Mouse (Mus musculus): ENCODE results near the gene Olfr1450. TPM values are rescaled to one million over a fixed set of nuclear protein-coding genes. Genes with fewer than 3 reads are reported as not detected.
"Not testable (repeated sequence)": the region's sequence is repeated elsewhere in the genome, so short reads cannot be mapped to it uniquely, and the experiment has no call there.

Olfr1450 gene
- polyA plus RNA-seq (2016; fragmentation: Nextera tagmentation; extraction: Ambion mirVana): not detected in 2 replicates

GRCm38 (mm10) chr19:12949958-12950357 is at the start of gene Olfr1450:
Gene Olfr1450, plus strand, starts transcription at chr19:12950258.
- no peaks in the 10 kb centered on the region for H3K36me3 ChIP-seq
- H3K27ac ChIP-seq: no peak within 1 kb of the TSS
- no peaks in the 10 kb centered on the region for H3K27me3 ChIP-seq (replicated peaks)
- no peak within 1 kb of the TSS for H3K4me3 ChIP-seq
- peaks cover 6% of the 10 kb centered on the region; the same call in 1 of the 2 replicates for H3K9me3 ChIP-seq (replicated peaks)
- WGBS (ENCODE audit: insufficient replicate concordance): 72% methylated on average over 1 of the region's 1 CpGs
- H3K4me2 ChIP-seq: no peak within 1 kb of the TSS
- ATAC-seq: no peak
- no peak within 1 kb of the TSS for H3K9ac ChIP-seq
- no peaks in the 10 kb centered on the region for H3K4me1 ChIP-seq

GRCm38 (mm10) chr19:12903643-12904042 is 46.4 kb upstream of the Olfr1450 start, which contains the start of gene Olfr1447:
Gene Olfr1447, minus strand, starts transcription at chr19:12903743.
- ATAC-seq: no peak
- Histone ChIP-seq H3K9ac (no peak within 1 kb of the TSS), H3K4me3 (no peak within 1 kb of the TSS), H3K4me2 (no peak within 1 kb of the TSS), H3K9me3 (replicated peaks) (no peaks in the 10 kb centered on the region), H3K27ac (no peak within 1 kb of the TSS), H3K36me3 (no peaks in the 10 kb centered on the region), H3K4me1 (no peaks in the 10 kb centered on the region), H3K27me3 (replicated peaks) (no peaks in the 10 kb centered on the region)
- WGBS (ENCODE audit: insufficient replicate concordance): 82% methylated on average over 1 of the region's 1 CpGs

GRCm38 (mm10) chr19:12924319-12924718 is 25.7 kb upstream of the Olfr1450 start, which contains the start of gene Olfr1448:
Gene Olfr1448, minus strand, starts transcription at chr19:12924419.
- ATAC-seq: no peak
- Histone ChIP-seq H3K4me1 (no peaks in the 10 kb centered on the region), H3K4me3 (no peak within 1 kb of the TSS), H3K9ac (no peak within 1 kb of the TSS), H3K4me2 (no peak within 1 kb of the TSS), H3K27ac (no peak within 1 kb of the TSS), H3K9me3 (replicated peaks) (no peaks in the 10 kb centered on the region), H3K36me3 (no peaks in the 10 kb centered on the region), H3K27me3 (replicated peaks) (no peaks in the 10 kb centered on the region)
- WGBS (ENCODE audit: insufficient replicate concordance): 51% methylated on average over 1 of the region's 1 CpGs

GRCm38 (mm10) chr19:12930540-12930939 is 19.5 kb upstream of the Olfr1450 start, which contains the start of gene Olfr1449:
Gene Olfr1449, plus strand, starts transcription at chr19:12930840.
- Histone ChIP-seq H3K4me1 (no peaks in the 10 kb centered on the region), H3K4me3 (no peak within 1 kb of the TSS), H3K27ac (no peak within 1 kb of the TSS), H3K9ac (no peak within 1 kb of the TSS), H3K36me3 (no peaks in the 10 kb centered on the region), H3K4me2 (no peak within 1 kb of the TSS), H3K27me3 (replicated peaks) (no peaks in the 10 kb centered on the region), H3K9me3 (replicated peaks) (no peaks in the 10 kb centered on the region)
- ATAC-seq: no peak

GRCm38 (mm10) chr19:12970082-12970481 is 20.0 kb downstream of the Olfr1450 start:
- WGBS (ENCODE audit: insufficient replicate concordance): 66% methylated on average over 5 of the region's 5 CpGs
- not testable (repeated sequence) for ATAC-seq; H3K4me3 ChIP-seq; H3K4me2 ChIP-seq; H3K9me3 ChIP-seq (replicated peaks); H3K4me1 ChIP-seq; H3K9ac ChIP-seq; H3K27ac ChIP-seq; H3K36me3 ChIP-seq; H3K27me3 ChIP-seq (replicated peaks)

GRCm38 (mm10) chr19:12992316-12992715 is 42.3 kb downstream of the Olfr1450 start:
- not testable (repeated sequence) for H3K9me3 ChIP-seq (replicated peaks); H3K36me3 ChIP-seq
- 83% methylated on average over 4 of the region's 4 CpGs for WGBS (ENCODE audit: insufficient replicate concordance)

GRCm38 (mm10) chr19:12994714-12995113 is 44.7 kb downstream of the Olfr1450 start, which contains the start of gene Olfr1451:
Gene Olfr1451, plus strand, starts transcription at chr19:12995014.
- Histone ChIP-seq H3K4me2 (no peak within 1 kb of the TSS), H3K9ac (no peak within 1 kb of the TSS), H3K4me1 (no peaks in the 10 kb centered on the region), H3K4me3 (no peak within 1 kb of the TSS), H3K27me3 (replicated peaks) (no peaks in the 10 kb centered on the region), H3K27ac (no peak within 1 kb of the TSS), H3K9me3 (replicated peaks) (no peaks in the 10 kb centered on the region), H3K36me3 (no peaks in the 10 kb centered on the region)
- 53% methylated on average over 2 of the region's 2 CpGs for WGBS (ENCODE audit: insufficient replicate concordance)
- no peak for ATAC-seq

More at GRCm38 (mm10) chr19:12992316-12992715, 42.3 kb downstream of the Olfr1450 start:
- ATAC-seq; H3K9ac ChIP-seq; H3K4me2 ChIP-seq; H3K27me3 ChIP-seq (replicated peaks); H3K4me1 ChIP-seq; H3K4me3 ChIP-seq; H3K27ac ChIP-seq: not testable (repeated sequence)

Other genes with a start within 250 kb of the Olfr1450 start
- gene Cntf, start 184.6 kb upstream of the Olfr1450 start, polyA plus RNA-seq (2016; fragmentation: Nextera tagmentation; extraction: Ambion mirVana): 1.0 and 1.1 TPM in 2 replicates
- 11.6 and 12.4 TPM in 2 replicates for gene Zfp91, start 154.1 kb upstream of the Olfr1450 start, polyA plus RNA-seq (2016; fragmentation: Nextera tagmentation; extraction: Ambion mirVana)
- 1.3 and 1.4 TPM in 2 replicates for gene Lpxn, start 154.1 kb upstream of the Olfr1450 start, polyA plus RNA-seq (2016; fragmentation: Nextera tagmentation; extraction: Ambion mirVana)
- not detected in 2 replicates for gene Gm5244, start 103.6 kb upstream of the Olfr1450 start, polyA plus RNA-seq (2016; fragmentation: Nextera tagmentation; extraction: Ambion mirVana)
- gene Olfr1444, start 93.0 kb upstream of the Olfr1450 start, polyA plus RNA-seq (2016; fragmentation: Nextera tagmentation; extraction: Ambion mirVana): not detected in 2 replicates
- not detected in 2 replicates for gene Olfr1445, start 66.4 kb upstream of the Olfr1450 start, polyA plus RNA-seq (2016; fragmentation: Nextera tagmentation; extraction: Ambion mirVana)
- gene Olfr1446, start 56.7 kb upstream of the Olfr1450 start, polyA plus RNA-seq (2016; fragmentation: Nextera tagmentation; extraction: Ambion mirVana): not detected in 2 replicates
- gene Olfr1447, start 46.5 kb upstream of the Olfr1450 start, polyA plus RNA-seq (2016; fragmentation: Nextera tagmentation; extraction: Ambion mirVana): not detected in 2 replicates
- gene Olfr1448, start 25.8 kb upstream of the Olfr1450 start, polyA plus RNA-seq (2016; fragmentation: Nextera tagmentation; extraction: Ambion mirVana): not detected in 2 replicates
- gene Olfr1449, start 19.4 kb upstream of the Olfr1450 start, polyA plus RNA-seq (2016; fragmentation: Nextera tagmentation; extraction: Ambion mirVana): not detected in 2 replicates
- gene Olfr1451, start 44.8 kb downstream of the Olfr1450 start, polyA plus RNA-seq (2016; fragmentation: Nextera tagmentation; extraction: Ambion mirVana): not detected in 2 replicates
- gene Olfr1453, start 78.1 kb downstream of the Olfr1450 start, polyA plus RNA-seq (2016; fragmentation: Nextera tagmentation; extraction: Ambion mirVana): not detected in 2 replicates
- gene Olfr1454, start 110.4 kb downstream of the Olfr1450 start, polyA plus RNA-seq (2016; fragmentation: Nextera tagmentation; extraction: Ambion mirVana): not detected in 2 replicates
- gene Olfr1457, start 147.6 kb downstream of the Olfr1450 start, polyA plus RNA-seq (2016; fragmentation: Nextera tagmentation; extraction: Ambion mirVana): not detected in 2 replicates
- gene Olfr1458, start 156.5 kb downstream of the Olfr1450 start, polyA plus RNA-seq (2016; fragmentation: Nextera tagmentation; extraction: Ambion mirVana): not detected in 2 replicates
- gene Olfr1459, start 199.3 kb downstream of the Olfr1450 start, polyA plus RNA-seq (2016; fragmentation: Nextera tagmentation; extraction: Ambion mirVana): not detected in 2 replicates
- gene Olfr1461, start 212.7 kb downstream of the Olfr1450 start, polyA plus RNA-seq (2016; fragmentation: Nextera tagmentation; extraction: Ambion mirVana): not detected in 2 replicates
- gene Olfr1462, start 235.5 kb downstream of the Olfr1450 start, polyA plus RNA-seq (2016; fragmentation: Nextera tagmentation; extraction: Ambion mirVana): not detected in 2 replicates

Measured in liver, embryonic 12.5 days (tissue).